Mouse (Mus musculus): ENCODE data around the gene Rnf222. TPM values are rescaled to one million over a fixed set of nuclear protein-coding genes. Genes with fewer than 3 reads are reported as not detected.

Rnf222 gene
- polyA plus RNA-seq, 1 experiment from 2014 or later: not detected

DNA sequence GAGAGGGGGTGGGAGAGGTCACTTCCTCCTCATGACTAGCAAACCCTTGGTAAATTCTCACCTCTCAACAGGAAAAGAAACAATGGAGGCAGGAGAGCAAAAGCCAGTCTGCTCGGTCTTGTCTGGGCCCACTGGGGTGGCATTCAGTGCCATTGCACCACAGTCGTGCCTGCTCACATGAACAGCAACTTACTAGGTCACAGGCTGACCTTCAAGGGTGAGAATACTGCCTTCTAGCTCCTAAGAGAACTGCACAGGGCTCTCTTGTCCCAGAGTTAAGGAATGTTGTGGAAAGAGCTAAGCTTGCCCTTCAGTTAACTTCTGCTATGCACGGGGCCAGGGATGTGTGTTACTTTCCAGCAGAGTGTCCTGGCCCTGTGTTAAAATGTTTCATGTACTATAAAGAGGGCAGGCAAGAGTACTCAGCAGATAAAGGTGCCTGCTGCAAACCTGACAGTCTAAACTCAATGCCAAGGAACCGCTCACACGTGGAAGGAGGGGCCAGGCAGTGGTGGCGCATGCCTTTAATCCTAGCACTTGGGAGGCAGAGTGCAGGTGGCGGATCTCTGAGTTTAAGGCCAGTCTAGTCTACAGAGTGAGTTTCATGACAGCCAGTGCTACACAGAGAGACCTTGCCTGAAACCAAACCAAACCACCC, 20.6 kb downstream of the Rnf222 start:
- peaks cover 14% of the 10 kb centered on the region for H3K36me3 ChIP-seq (ENCODE audit: control insufficient read depth, insufficient read depth, low read length)
- no peak for DNase-seq (ENCODE audit: low spot score)
- 45% methylated on average over 7 of the region's 7 CpGs for WGBS
- no peak overlapping the region for H3K9ac ChIP-seq (ENCODE audit: low read length)
- no peaks in the 10 kb centered on the region for H3K27me3 ChIP-seq (ENCODE audit: control insufficient read depth, insufficient read depth, low read length)
- no peak overlapping the region for H3K27ac ChIP-seq (ENCODE audit: low read depth, low read length)
- H3K4me3 ChIP-seq (ENCODE audit: low read depth, low read length): no peak overlapping the region
- no peaks in the 10 kb centered on the region for H3K9me3 ChIP-seq (ENCODE audit: control insufficient read depth, low read length)
- no peak for ATAC-seq (replicated peaks; ENCODE audit: low FRiP score)
- no peak overlapping the region for H3K4me2 ChIP-seq (ENCODE audit: low read depth, low read length, severe bottlenecking)
- no peaks in the 10 kb centered on the region for H3K4me1 ChIP-seq (replicated peaks; ENCODE audit: control insufficient read depth, insufficient read depth, low read length)

DNA sequence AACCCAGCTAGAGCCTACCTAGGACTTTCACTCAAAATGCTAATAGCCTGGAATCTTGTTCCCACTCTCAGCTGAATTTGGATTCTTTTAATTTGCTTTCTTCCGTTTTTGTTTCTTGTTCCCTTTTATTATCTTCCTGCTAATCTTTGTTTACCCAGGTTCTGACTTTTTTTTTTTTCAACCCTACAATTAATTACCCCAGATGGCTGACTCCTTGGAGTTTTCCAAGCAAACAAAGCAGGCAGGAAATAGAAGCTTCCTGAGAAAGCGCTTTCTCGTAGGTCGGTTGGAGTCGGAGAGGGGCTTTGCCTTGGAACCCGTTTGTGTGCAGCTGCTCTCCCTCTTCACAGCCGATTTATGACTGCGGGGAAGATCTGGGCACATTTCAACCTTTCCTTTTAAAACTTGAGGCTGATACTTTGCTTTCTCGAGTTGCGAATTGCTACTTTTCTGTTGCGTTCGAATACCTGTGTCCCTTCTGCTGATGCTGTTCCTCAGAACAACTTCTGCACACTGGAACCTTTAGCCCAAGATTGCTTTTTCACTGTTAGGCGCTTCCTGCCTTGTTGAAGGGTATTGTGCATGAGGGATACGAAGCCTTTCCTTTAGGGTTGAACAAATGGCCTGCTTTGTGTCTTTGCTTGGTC, 23.3 kb downstream of the Rnf222 start:
- H3K4me1 ChIP-seq (replicated peaks; ENCODE audit: control insufficient read depth, insufficient read depth, low read length): no peaks in the 10 kb centered on the region
- no peaks in the 10 kb centered on the region for H3K9me3 ChIP-seq (ENCODE audit: control insufficient read depth, low read length)
- no peaks in the 10 kb centered on the region for H3K27me3 ChIP-seq (ENCODE audit: control insufficient read depth, insufficient read depth, low read length)
- no peaks in the 10 kb centered on the region for H3K36me3 ChIP-seq (ENCODE audit: control insufficient read depth, insufficient read depth, low read length)
- no peak overlapping the region for H3K4me2 ChIP-seq (ENCODE audit: low read depth, low read length, severe bottlenecking)
- 73% methylated on average over 14 of the region's 14 CpGs for WGBS
- H3K27ac ChIP-seq (ENCODE audit: low read depth, low read length): no peak overlapping the region
- H3K9ac ChIP-seq (ENCODE audit: low read length): no peak overlapping the region
- H3K4me3 ChIP-seq (ENCODE audit: low read depth, low read length): no peak overlapping the region
- no peak for ATAC-seq (replicated peaks; ENCODE audit: low FRiP score)
- DNase-seq (ENCODE audit: low spot score): no peak

- Histone ChIP-seq H3K4me3 (ENCODE audit: low read depth, low read length) (no peak overlapping the region), H3K4me1 (replicated peaks; ENCODE audit: control insufficient read depth, insufficient read depth, low read length) (no peaks in the 10 kb centered on the region), H3K4me2 (ENCODE audit: low read depth, low read length, severe bottlenecking) (no peak overlapping the region), H3K9ac (ENCODE audit: low read length) (no peak overlapping the region), H3K9me3 (ENCODE audit: control insufficient read depth, low read length) (no peaks in the 10 kb centered on the region), H3K27ac (ENCODE audit: low read depth, low read length) (no peak overlapping the region), H3K27me3 (ENCODE audit: control insufficient read depth, insufficient read depth, low read length) (no peaks in the 10 kb centered on the region), H3K36me3 (ENCODE audit: control insufficient read depth, insufficient read depth, low read length) (no peaks in the 10 kb centered on the region)
- DNase-seq (ENCODE audit: low spot score) (no peak), ATAC-seq (replicated peaks; ENCODE audit: low FRiP score) (no peak)
- 95% methylated on average over 4 of the region's 4 CpGs for WGBS
Observed at GRCm38 (mm10) chr11:68914566-68914965, 26.2 kb downstream of the Rnf222 start.

GRCm38 (mm10) chr11:68923191-68923590, 34.8 kb downstream of the Rnf222 start:
- no peak overlapping the region for H3K4me3 ChIP-seq (ENCODE audit: low read depth, low read length)
- no peak for ATAC-seq (replicated peaks; ENCODE audit: low FRiP score)

GRCm38 (mm10) chr11:68924749-68925148, 36.4 kb downstream of the Rnf222 start:
- Histone ChIP-seq H3K36me3 (ENCODE audit: control insufficient read depth, insufficient read depth, low read length) (no peaks in the 10 kb centered on the region), H3K27ac (ENCODE audit: low read depth, low read length) (no peak overlapping the region), H3K9ac (ENCODE audit: low read length) (no peak overlapping the region), H3K9me3 (ENCODE audit: control insufficient read depth, low read length) (no peaks in the 10 kb centered on the region), H3K4me2 (ENCODE audit: low read depth, low read length, severe bottlenecking) (no peak overlapping the region), H3K4me3 (ENCODE audit: low read depth, low read length) (no peak overlapping the region), H3K4me1 (replicated peaks; ENCODE audit: control insufficient read depth, insufficient read depth, low read length) (no peaks in the 10 kb centered on the region), H3K27me3 (ENCODE audit: control insufficient read depth, insufficient read depth, low read length) (no peaks in the 10 kb centered on the region)
- DNase-seq (ENCODE audit: low spot score): no peak
- no peak for ATAC-seq (replicated peaks; ENCODE audit: low FRiP score)
- 80% methylated on average over 2 of the region's 2 CpGs for WGBS

More at GRCm38 (mm10) chr11:68923191-68923590, 34.8 kb downstream of the Rnf222 start:
- no peaks in the 10 kb centered on the region for H3K27me3 ChIP-seq (ENCODE audit: control insufficient read depth, insufficient read depth, low read length)
- H3K27ac ChIP-seq (ENCODE audit: low read depth, low read length): no peak overlapping the region
- no peak overlapping the region for H3K4me2 ChIP-seq (ENCODE audit: low read depth, low read length, severe bottlenecking)
- DNase-seq (ENCODE audit: low spot score): no peak
- no peaks in the 10 kb centered on the region for H3K36me3 ChIP-seq (ENCODE audit: control insufficient read depth, insufficient read depth, low read length)
- no peaks in the 10 kb centered on the region for H3K4me1 ChIP-seq (replicated peaks; ENCODE audit: control insufficient read depth, insufficient read depth, low read length)
- no peak overlapping the region for H3K9ac ChIP-seq (ENCODE audit: low read length)
- no peaks in the 10 kb centered on the region for H3K9me3 ChIP-seq (ENCODE audit: control insufficient read depth, low read length)
- WGBS: 69% methylated on average over 3 of the region's 3 CpGs

GRCm38 (mm10) chr11:68926981-68927380, 38.6 kb downstream of the Rnf222 start, which contains the start of gene Odf4:
Gene Odf4 (minus strand): TSS chr11:68927081.
- Histone ChIP-seq H3K27ac (ENCODE audit: low read depth, low read length) (no peak within 1 kb of the TSS), H3K27me3 (ENCODE audit: control insufficient read depth, insufficient read depth, low read length) (no peaks in the 10 kb centered on the region), H3K4me3 (ENCODE audit: low read depth, low read length) (no peak within 1 kb of the TSS), H3K4me1 (replicated peaks; ENCODE audit: control insufficient read depth, insufficient read depth, low read length) (no peaks in the 10 kb centered on the region), H3K9me3 (ENCODE audit: control insufficient read depth, low read length) (no peaks in the 10 kb centered on the region), H3K4me2 (ENCODE audit: low read depth, low read length, severe bottlenecking) (no peak within 1 kb of the TSS), H3K9ac (ENCODE audit: low read length) (no peak within 1 kb of the TSS), H3K36me3 (ENCODE audit: control insufficient read depth, insufficient read depth, low read length) (no peaks in the 10 kb centered on the region)
- no peak for DNase-seq (ENCODE audit: low spot score)
- ATAC-seq (replicated peaks; ENCODE audit: low FRiP score): no peak
- 74% methylated on average over 3 of the region's 3 CpGs for WGBS

- Histone ChIP-seq H3K27ac (ENCODE audit: low read depth, low read length) (no peak overlapping the region), H3K4me2 (ENCODE audit: low read depth, low read length, severe bottlenecking) (no peak overlapping the region), H3K9ac (ENCODE audit: low read length) (no peak overlapping the region), H3K36me3 (ENCODE audit: control insufficient read depth, insufficient read depth, low read length) (no peaks in the 10 kb centered on the region), H3K4me1 (replicated peaks; ENCODE audit: control insufficient read depth, insufficient read depth, low read length) (no peaks in the 10 kb centered on the region), H3K9me3 (ENCODE audit: control insufficient read depth, low read length) (no peaks in the 10 kb centered on the region), H3K4me3 (ENCODE audit: low read depth, low read length) (no peak overlapping the region), H3K27me3 (ENCODE audit: control insufficient read depth, insufficient read depth, low read length) (no peaks in the 10 kb centered on the region)
- no peak for ATAC-seq (replicated peaks; ENCODE audit: low FRiP score)
- WGBS: 87% methylated on average over 6 of the region's 6 CpGs
- DNase-seq (ENCODE audit: low spot score): no peak
Observed at GRCm38 (mm10) chr11:68929947-68930346, 41.6 kb downstream of the Rnf222 start.

- 74% methylated on average over 5 of the region's 5 CpGs for WGBS
- H3K27me3 ChIP-seq (ENCODE audit: control insufficient read depth, insufficient read depth, low read length): no peaks in the 10 kb centered on the region
- H3K4me3 ChIP-seq (ENCODE audit: low read depth, low read length): no peak overlapping the region
- no peaks in the 10 kb centered on the region for H3K9me3 ChIP-seq (ENCODE audit: control insufficient read depth, low read length)
- H3K4me2 ChIP-seq (ENCODE audit: low read depth, low read length, severe bottlenecking): no peak overlapping the region
- H3K4me1 ChIP-seq (replicated peaks; ENCODE audit: control insufficient read depth, insufficient read depth, low read length): no peaks in the 10 kb centered on the region
- no peak overlapping the region for H3K27ac ChIP-seq (ENCODE audit: low read depth, low read length)
- DNase-seq (ENCODE audit: low spot score): no peak
- H3K36me3 ChIP-seq (ENCODE audit: control insufficient read depth, insufficient read depth, low read length): no peaks in the 10 kb centered on the region
- no peak for ATAC-seq (replicated peaks; ENCODE audit: low FRiP score)
- H3K9ac ChIP-seq (ENCODE audit: low read length): no peak overlapping the region
Observed at GRCm38 (mm10) chr11:68933885-68934507, 45.6 kb downstream of the Rnf222 start.

All from forebrain, embryonic 11.5 days (tissue).